Mouse (Mus musculus): ENCODE results near the gene Spag5. TPM values are rescaled to one million over a fixed set of nuclear protein-coding genes. Genes with fewer than 3 reads are reported as not detected.

Gene Spag5
- polyA plus RNA-seq, 1 experiment = 10.2 TPM

DNA sequence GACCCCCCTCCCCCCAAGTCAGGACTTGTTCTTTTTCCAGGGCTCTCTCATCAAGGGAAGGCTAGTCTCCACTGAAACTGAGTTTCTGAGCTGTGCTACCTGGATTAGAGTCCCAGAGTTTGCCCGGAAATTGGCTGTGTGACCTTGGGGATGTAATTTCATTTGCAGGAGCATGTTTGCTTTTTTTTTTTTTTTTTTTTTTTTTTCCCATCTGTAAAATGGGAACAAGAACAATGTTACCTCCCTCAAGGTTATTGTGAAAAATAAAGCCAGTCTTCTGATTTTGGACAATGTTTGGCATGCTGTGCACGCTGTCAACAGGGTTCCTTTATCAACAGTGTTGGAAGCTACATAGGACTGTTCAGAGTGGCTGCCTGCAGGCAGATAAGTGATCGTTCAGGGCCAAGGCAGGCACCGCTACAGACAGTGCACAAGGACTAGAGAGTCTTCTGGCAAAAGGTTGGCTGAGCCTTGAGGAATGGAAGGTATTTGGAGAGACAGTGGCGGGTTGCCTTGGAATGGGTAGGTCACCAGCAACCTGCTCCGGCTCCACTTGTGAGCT lies 43.1 kb downstream of the Spag5 start:
- Histone ChIP-seq H3K4me3 (ENCODE audit: extremely low read depth, insufficient read depth, insufficient read length) (peak overlapping the region; percentile 75; the same call in 1 of the 2 replicates), H3K27me3 (ENCODE audit: control insufficient read depth, insufficient read depth, low read length) (no peaks in the 10 kb centered on the region), H3K36me3 (ENCODE audit: control insufficient read depth, insufficient read depth, low read length) (peaks cover 11% of the 10 kb centered on the region), H3K4me1 (ENCODE audit: control insufficient read depth, insufficient read depth, insufficient read length) (peaks cover 43% of the 10 kb centered on the region), H3K27ac (ENCODE audit: insufficient read depth, low read length) (peak overlapping the region; percentile 82)
- TF ChIP-seq CTCF (IDR thresholded peaks at IDR 0.05; ENCODE audit: extremely low read depth, insufficient read depth, insufficient read length, insufficient replicate concordance) (no peak), POLR2A (IDR thresholded peaks at IDR 0.05; ENCODE audit: low read depth, low read length) (no peak)
- DNase-seq (ENCODE audit: low read depth in 1 of 2, low spot score in 2 of 2) = no peak
- WGBS = 76% methylated on average over 6 of the region's 6 CpGs

- DNase-seq (ENCODE audit: low read depth in 1 of 2, low spot score in 2 of 2) = no peak
- Histone ChIP-seq H3K36me3 (ENCODE audit: control insufficient read depth, insufficient read depth, low read length) (peaks cover 6% of the 10 kb centered on the region), H3K27me3 (ENCODE audit: control insufficient read depth, insufficient read depth, low read length) (no peaks in the 10 kb centered on the region), H3K4me3 (ENCODE audit: extremely low read depth, insufficient read depth, insufficient read length) (0 out of 2 replicates have a peak overlapping the region, but pooled peaks have one; percentile 8), H3K27ac (ENCODE audit: insufficient read depth, low read length) (peak overlapping the region; percentile 82), H3K4me1 (ENCODE audit: control insufficient read depth, insufficient read depth, insufficient read length) (peaks cover 49% of the 10 kb centered on the region)
- 35% methylated on average over 8 of the region's 8 CpGs for WGBS
- TF ChIP-seq POLR2A (IDR thresholded peaks at IDR 0.05; ENCODE audit: low read depth, low read length) = no peak
- TF ChIP-seq CTCF (IDR thresholded peaks at IDR 0.05; ENCODE audit: extremely low read depth, insufficient read depth, insufficient read length, insufficient replicate concordance) = no peak
Observed at GRCm38 (mm10) chr11:78344890-78345715, 43.8 kb downstream of the Spag5 start.

- Histone ChIP-seq H3K27me3 (ENCODE audit: control insufficient read depth, insufficient read depth, low read length) (no peaks in the 10 kb centered on the region), H3K4me1 (ENCODE audit: control insufficient read depth, insufficient read depth, insufficient read length) (peaks cover 49% of the 10 kb centered on the region), H3K27ac (ENCODE audit: insufficient read depth, low read length) (peak overlapping the region; percentile 82), H3K4me3 (ENCODE audit: extremely low read depth, insufficient read depth, insufficient read length) (no peak overlapping the region; the same call in 1 of the 2 replicates), H3K36me3 (ENCODE audit: control insufficient read depth, insufficient read depth, low read length) (peaks cover 4% of the 10 kb centered on the region)
- peak; percentile 52 to 77 for DNase-seq (ENCODE audit: low read depth in 1 of 2, low spot score in 2 of 2)
- TF ChIP-seq POLR2A (IDR thresholded peaks at IDR 0.05; ENCODE audit: low read depth, low read length) = no peak
- TF ChIP-seq CTCF (IDR thresholded peaks at IDR 0.05; ENCODE audit: extremely low read depth, insufficient read depth, insufficient read length, insufficient replicate concordance) = no peak
- 3% methylated on average over 7 of the region's 7 CpGs for WGBS
Observed at GRCm38 (mm10) chr11:78345801-78346200, 44.5 kb downstream of the Spag5 start.

GRCm38 (mm10) chr11:78346326-78347069 lies 45.2 kb downstream of the Spag5 start:
- no peak overlapping the region for H3K4me3 ChIP-seq (ENCODE audit: extremely low read depth, insufficient read depth, insufficient read length)
- no peak for DNase-seq (ENCODE audit: low read depth in 1 of 2, low spot score in 2 of 2)
- WGBS = 80% methylated on average over 6 of the region's 6 CpGs
- peak overlapping the region; percentile 65 for H3K27ac ChIP-seq (ENCODE audit: insufficient read depth, low read length)
- peaks cover 49% of the 10 kb centered on the region for H3K4me1 ChIP-seq (ENCODE audit: control insufficient read depth, insufficient read depth, insufficient read length)
- H3K36me3 ChIP-seq (ENCODE audit: control insufficient read depth, insufficient read depth, low read length) = peaks cover 2% of the 10 kb centered on the region; the same call in 1 of the 2 replicates
- TF ChIP-seq CTCF (IDR thresholded peaks at IDR 0.05; ENCODE audit: extremely low read depth, insufficient read depth, insufficient read length, insufficient replicate concordance) (no peak), POLR2A (IDR thresholded peaks at IDR 0.05; ENCODE audit: low read depth, low read length) (no peak)
- no peaks in the 10 kb centered on the region for H3K27me3 ChIP-seq (ENCODE audit: control insufficient read depth, insufficient read depth, low read length)

DNA sequence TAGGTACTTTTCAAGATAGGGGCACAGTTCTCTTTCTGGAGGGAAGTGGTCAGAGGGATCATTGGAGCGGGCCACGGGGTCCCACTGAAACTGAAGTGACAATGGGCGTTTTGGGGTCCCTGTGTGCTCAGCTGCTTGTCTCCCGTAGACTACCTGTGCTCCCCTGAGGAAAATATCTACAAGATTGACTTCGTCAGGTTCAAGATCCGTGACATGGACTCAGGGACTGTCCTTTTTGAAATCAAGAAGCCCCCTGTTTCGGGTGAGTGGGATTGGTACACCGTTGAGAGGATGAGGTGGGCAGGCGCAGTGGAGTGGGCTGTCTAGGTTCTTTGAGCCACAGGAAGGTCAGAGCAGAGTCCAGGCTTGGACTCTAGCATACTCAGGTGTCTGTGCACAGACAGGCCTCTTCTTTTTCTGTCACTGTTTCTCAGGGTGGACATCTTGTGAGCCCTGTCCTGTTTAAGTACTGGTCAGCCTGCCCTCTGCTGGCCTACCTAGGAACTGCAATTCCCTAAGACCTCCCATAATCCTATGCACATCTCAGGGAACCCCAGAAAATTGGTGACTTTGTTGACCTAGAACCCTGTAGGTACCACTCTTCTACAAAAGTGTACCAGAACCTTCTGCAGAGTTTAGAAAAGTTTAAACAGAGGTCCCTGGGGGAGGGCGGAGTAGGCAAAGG lies 45.9 kb downstream of the Spag5 start:
- TF ChIP-seq CTCF (IDR thresholded peaks at IDR 0.05; ENCODE audit: extremely low read depth, insufficient read depth, insufficient read length, insufficient replicate concordance) (peak; percentile 67; the same call in 1 of the 2 replicates), POLR2A (IDR thresholded peaks at IDR 0.05; ENCODE audit: low read depth, low read length) (no peak)
- H3K36me3 ChIP-seq (ENCODE audit: control insufficient read depth, insufficient read depth, low read length) = no peaks in the 10 kb centered on the region
- no peaks in the 10 kb centered on the region for H3K27me3 ChIP-seq (ENCODE audit: control insufficient read depth, insufficient read depth, low read length)
- DNase-seq (ENCODE audit: low read depth in 1 of 2, low spot score in 2 of 2) = peak; percentile 55 to 60
- 84% methylated on average over 10 of the region's 10 CpGs for WGBS
- H3K4me3 ChIP-seq (ENCODE audit: extremely low read depth, insufficient read depth, insufficient read length) = no peak overlapping the region
- peak overlapping the region; percentile 51; the same call in 1 of the 2 replicates for H3K27ac ChIP-seq (ENCODE audit: insufficient read depth, low read length)
- H3K4me1 ChIP-seq (ENCODE audit: control insufficient read depth, insufficient read depth, insufficient read length) = peaks cover 49% of the 10 kb centered on the region

- no peaks in the 10 kb centered on the region for H3K36me3 ChIP-seq (ENCODE audit: control insufficient read depth, insufficient read depth, low read length)
- no peak for DNase-seq (ENCODE audit: low read depth in 1 of 2, low spot score in 2 of 2)
- H3K4me1 ChIP-seq (ENCODE audit: control insufficient read depth, insufficient read depth, insufficient read length) = peaks cover 53% of the 10 kb centered on the region
- H3K27me3 ChIP-seq (ENCODE audit: control insufficient read depth, insufficient read depth, low read length) = no peaks in the 10 kb centered on the region
- 76% methylated on average over 9 of the region's 9 CpGs for WGBS
- H3K27ac ChIP-seq (ENCODE audit: insufficient read depth, low read length) = 0 out of 2 replicates have a peak overlapping the region, but pooled peaks have one; percentile 51
- H3K4me3 ChIP-seq (ENCODE audit: extremely low read depth, insufficient read depth, insufficient read length) = no peak overlapping the region
- TF ChIP-seq POLR2A (IDR thresholded peaks at IDR 0.05; ENCODE audit: low read depth, low read length) = no peak
- TF ChIP-seq CTCF (IDR thresholded peaks at IDR 0.05; ENCODE audit: extremely low read depth, insufficient read depth, insufficient read length, insufficient replicate concordance) = no peak
Observed at GRCm38 (mm10) chr11:78347908-78348307, 46.6 kb downstream of the Spag5 start.

Measured in spleen, adult 2 months (tissue).